Mouse (Mus musculus) brain, embryonic 18.5 days (tissue): ENCODE data around the gene Gm11938.

Experiments used
- DNase-seq: peaks from one replicate; pipeline ENCODE4 v3.0.0-alpha.2; 2012; ENCODE audit warnings: low read depth, low spot score

The Gm11938 gene

DNA sequence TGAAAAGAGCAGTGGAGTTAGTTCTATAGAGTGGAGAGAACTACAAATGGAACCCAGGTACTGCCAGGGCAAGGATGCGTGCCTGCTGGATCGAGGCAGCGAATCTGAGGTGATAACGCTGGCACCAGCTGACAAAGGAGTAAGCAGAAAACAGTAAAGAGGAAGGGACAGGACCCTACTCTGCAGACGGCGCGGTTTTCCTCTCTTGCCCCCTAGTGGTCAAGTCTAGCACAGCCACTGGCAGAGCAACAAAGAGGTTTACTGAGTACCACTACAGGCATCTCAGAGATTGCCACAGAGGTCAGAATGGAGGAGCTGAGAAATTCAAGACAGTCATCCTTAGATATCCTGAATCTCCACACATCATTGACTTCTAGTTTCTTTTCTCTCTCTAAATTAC lies 29.0 kb downstream of the Gm11938 start:
- DNase-seq: no peak

DNA sequence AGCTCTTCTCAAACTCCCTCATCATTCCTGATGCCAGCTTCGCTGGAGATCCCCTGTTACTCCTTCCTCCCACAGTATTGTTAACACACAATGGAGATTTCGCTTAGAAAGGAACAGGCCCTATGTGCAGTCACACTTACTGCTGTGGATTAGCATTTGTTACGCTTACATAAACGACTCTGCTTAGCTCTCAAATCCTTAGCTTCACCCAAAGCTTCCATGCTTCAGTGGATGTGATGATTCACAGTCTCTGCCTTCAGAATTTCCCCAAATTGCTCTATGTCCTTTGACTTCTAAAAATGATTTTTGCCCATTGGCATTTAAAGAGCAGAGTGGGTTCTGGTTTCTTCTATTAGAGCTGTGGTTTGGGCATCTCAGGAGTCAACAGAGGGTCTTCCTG lies 29.9 kb downstream of the Gm11938 start:
- no peak for DNase-seq

- DNase-seq: no peak
These were observed 36.6 kb downstream of the Gm11938 start, which contains the start of gene Krtap3-1 for GRCm38 (mm10) chr11:99566530-99566929. Gene Krtap3-1 (minus strand): TSS chr11:99566630.

- no peak for DNase-seq
These were observed 40.5 kb downstream of the Gm11938 start for GRCm38 (mm10) chr11:99562580-99562979.

DNA sequence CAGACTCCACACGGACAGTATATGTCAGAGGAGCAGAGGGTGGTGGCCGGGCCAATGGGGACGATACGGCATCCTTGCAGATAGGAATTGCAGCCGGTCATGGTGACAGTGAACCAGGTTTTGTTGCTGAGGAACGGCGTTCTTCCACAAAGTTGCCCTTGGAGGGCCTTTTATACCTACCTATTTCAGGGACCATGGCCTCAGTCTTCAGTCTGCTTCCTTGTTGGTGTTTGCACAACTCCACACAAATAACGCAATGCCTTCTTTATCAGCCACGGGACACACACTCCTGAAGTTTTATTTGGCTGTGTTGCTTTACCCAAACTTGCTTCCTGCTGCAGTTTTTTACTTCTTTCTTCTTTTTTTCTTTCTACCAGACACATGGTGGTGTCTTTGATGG lies 43.7 kb downstream of the Gm11938 start, which contains the start of gene Gm11939:
TSS of gene Gm11939 (minus strand) at position 101 of the 400 bp plus-strand sequence.
- DNase-seq: no peak

GRCm38 (mm10) chr11:99557976-99558745 lies 44.9 kb downstream of the Gm11938 start:
- DNase-seq: no peak

- no peak for DNase-seq
These were observed 46.4 kb downstream of the Gm11938 start, which contains the start of gene Krtap3-2 for GRCm38 (mm10) chr11:99556753-99557152. Gene Krtap3-2 (minus strand): TSS chr11:99556853.

- no peak for DNase-seq
These were observed 46.9 kb downstream of the Gm11938 start for GRCm38 (mm10) chr11:99556195-99556594.
